Mouse (Mus musculus): ENCODE measurements around the gene Gm21818. TPM values are rescaled to one million over a fixed set of nuclear protein-coding genes. Genes with fewer than 3 reads are reported as not detected.

The Gm21818 gene
- polyA plus RNA-seq, 1 experiment from 2014 or later, result not detected

Other genes with a start within 250 kb of the Gm21818 start
- gene Gm21761, start 243.2 kb upstream of the Gm21818 start, polyA plus RNA-seq (2015; fragmentation: Nextera tagmentation; extraction: Ambion mirVana), result not detected in 2 replicates
- gene B020031M17Rik, start 221.6 kb upstream of the Gm21818 start, polyA plus RNA-seq (2015; fragmentation: Nextera tagmentation; extraction: Ambion mirVana), result not detected in 2 replicates
- gene Gm36079, start 145.4 kb upstream of the Gm21818 start, polyA plus RNA-seq (2015; fragmentation: Nextera tagmentation; extraction: Ambion mirVana), result not detected in 2 replicates
- not detected in 2 replicates for gene Gm21188, start 120.2 kb upstream of the Gm21818 start, polyA plus RNA-seq (2015; fragmentation: Nextera tagmentation; extraction: Ambion mirVana)
- not detected in 2 replicates for gene Gm20767, start 32.2 kb upstream of the Gm21818 start, polyA plus RNA-seq (2015; fragmentation: Nextera tagmentation; extraction: Ambion mirVana)
- gene Gm21762, start 43.5 kb downstream of the Gm21818 start, polyA plus RNA-seq (2015; fragmentation: Nextera tagmentation; extraction: Ambion mirVana), result not detected in 2 replicates
- gene Gm21731, start 66.7 kb downstream of the Gm21818 start, polyA plus RNA-seq (2015; fragmentation: Nextera tagmentation; extraction: Ambion mirVana), result not detected in 2 replicates
- not detected in 2 replicates for gene AF067061, start 90.7 kb downstream of the Gm21818 start, polyA plus RNA-seq (2015; fragmentation: Nextera tagmentation; extraction: Ambion mirVana)
- 0.13 TPM in 1 of 2 replicates, not detected in the other for gene BC147527, start 128.0 kb downstream of the Gm21818 start, polyA plus RNA-seq (2015; fragmentation: Nextera tagmentation; extraction: Ambion mirVana)
- gene Tcstv3, start 144.4 kb downstream of the Gm21818 start, polyA plus RNA-seq (2015; fragmentation: Nextera tagmentation; extraction: Ambion mirVana), result not detected in 2 replicates

Measured in midbrain, embryonic 13.5 days (tissue).